Comparison of ENCODE assay signal across 22 mouse cellular contexts in the genomic region with DNA sequence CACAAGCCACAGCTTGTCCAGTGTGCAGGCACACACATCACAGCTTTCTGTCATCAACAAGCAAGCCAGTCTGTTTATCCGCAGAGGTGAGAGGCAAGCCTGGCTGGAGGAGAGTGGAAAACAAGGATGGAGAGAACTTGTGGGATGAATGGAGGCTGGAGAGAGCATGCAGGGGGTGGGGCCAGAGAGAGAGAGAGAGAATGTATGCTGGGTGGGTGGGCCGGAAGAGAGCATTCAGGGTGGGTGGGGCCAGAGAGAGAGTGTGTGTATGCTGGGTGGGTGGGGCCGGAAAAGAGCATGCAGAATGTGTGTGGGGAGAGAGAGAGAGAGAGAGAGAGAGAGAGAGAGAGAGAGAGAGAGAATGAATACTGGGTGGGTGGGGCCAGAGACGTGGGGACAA. TPM values are rescaled to one million over a fixed set of nuclear protein-coding genes. Genes with fewer than 3 reads are reported as not detected.
DNase-seq lines count a peak whose midpoint lies in the region; ATAC-seq and TF ChIP-seq lines count a peak whose summit lies in the region.
"Had no signal": no experiment of that assay in that cellular context is flagged by ENCODE, and none has a peak within 500 bp of the region (broad histone marks: within the 10 kb centered on the region; RNA-seq: fewer than 3 reads in every experiment).

No protein-coding gene starts in this region.

- no peak for TF ChIP-seq POLR2A in heart, adult 2 months (IDR thresholded peaks at IDR 0.05; ENCODE audit: insufficient read depth, low read depth, low read length)
- no peak for TF ChIP-seq POLR2A in kidney, adult 2 months (IDR thresholded peaks at IDR 0.05; ENCODE audit: low read depth, low read length)

- no peaks in the 10 kb centered on the region for H3K79me2 ChIP-seq in heart, adult 2 months (replicated peaks; ENCODE audit: control insufficient read depth, insufficient read depth, low read length)

- no peak for TF ChIP-seq EP300 in heart, adult 2 months (IDR thresholded peaks at IDR 0.05; ENCODE audit: insufficient read depth, low read depth, low read length)

- 68% methylated on average over 4 of the region's 4 CpGs for WGBS in heart, adult 2 months
- WGBS in lung, embryonic 16.5 days: 41% methylated on average over 4 of the region's 4 CpGs
- WGBS in limb, embryonic 10.5 days: 79% methylated on average over 4 of the region's 4 CpGs
- WGBS in kidney, adult 2 months: 77% methylated on average over 4 of the region's 4 CpGs

- no peaks in the 10 kb centered on the region for H3K4me1 ChIP-seq in heart, adult 2 months (ENCODE audit: control insufficient read depth, insufficient read depth, low read length)
- H3K4me1 ChIP-seq in lung, embryonic 16.5 days (replicated peaks; ENCODE audit: control insufficient read depth, insufficient read depth, low read length): no peaks in the 10 kb centered on the region
- H3K4me1 ChIP-seq in limb, embryonic 10.5 days: no peaks in the 10 kb centered on the region
- H3K4me1 ChIP-seq in kidney, adult 2 months (ENCODE audit: control insufficient read depth, insufficient read depth, low read length): no peaks in the 10 kb centered on the region
- H3K4me1 ChIP-seq: forebrain, embryonic 13.5 days; intestine, embryonic 15.5 days; kidney, embryonic 15.5 days had no signal

- no peak overlapping the region for H3K9ac ChIP-seq in heart, adult 2 months (ENCODE audit: low read depth, low read length)
- H3K9ac ChIP-seq in lung, embryonic 16.5 days (ENCODE audit: low read length): no peak overlapping the region
- H3K9ac ChIP-seq: forebrain, embryonic 13.5 days; hindbrain, embryonic 12.5 days; intestine, embryonic 15.5 days; kidney, embryonic 15.5 days had no signal

- DNase-seq in heart, adult 11 months: peak; percentile 58
- no peak for DNase-seq in heart, adult 2 months
- DNase-seq in lung, postnatal 36 days: no peak
- DNase-seq in CD4-positive, CD25-positive, alpha-beta regulatory T cell, adult 2 months (ENCODE audit: low read depth, low spot score): peak; percentile 49
- peak; percentile 27 for DNase-seq in limb, embryonic 10.5 days (ENCODE audit: low spot score)
- no peak for DNase-seq in kidney, adult 2 months
- no peak for DNase-seq in cerebellum, postnatal 36 days
- DNase-seq: adrenal gland, postnatal 36 days; cerebellum, adult 11-12 months; cerebellum, postnatal 14 days; gastrocnemius, postnatal 25 days; midbrain, embryonic 14.5 days; right cerebral cortex, postnatal 4 days; thymus, adult 2 months had no signal

- ATAC-seq in lung, embryonic 16.5 days (ENCODE audit: low read depth): peak; percentile 26; the same call in 1 of the 2 replicates
- ATAC-seq: forebrain, embryonic 13.5 days; intestine, embryonic 15.5 days had no signal

- H3K36me3 ChIP-seq in heart, adult 2 months (ENCODE audit: control insufficient read depth, insufficient read depth, low read length): no peaks in the 10 kb centered on the region
- no peaks in the 10 kb centered on the region for H3K36me3 ChIP-seq in lung, embryonic 16.5 days (ENCODE audit: control insufficient read depth, insufficient read depth, low read length)
- H3K36me3 ChIP-seq in limb, embryonic 10.5 days: no peaks in the 10 kb centered on the region
- no peaks in the 10 kb centered on the region for H3K36me3 ChIP-seq in kidney, adult 2 months (ENCODE audit: control insufficient read depth, insufficient read depth, low read length)
- H3K36me3 ChIP-seq: hindbrain, embryonic 12.5 days; intestine, embryonic 15.5 days; kidney, embryonic 15.5 days had no signal

- H3K9me3 ChIP-seq in lung, embryonic 16.5 days (ENCODE audit: control insufficient read depth, low read length): no peaks in the 10 kb centered on the region
- no peaks in the 10 kb centered on the region for H3K9me3 ChIP-seq in limb, embryonic 10.5 days (replicated peaks)
- H3K9me3 ChIP-seq: intestine, embryonic 15.5 days; kidney, embryonic 15.5 days had no signal

- intact Hi-C loops in heart, adult 2 months (cut with DNase I): no loop called here

- H3K4me2 ChIP-seq in lung, embryonic 16.5 days (ENCODE audit: low read depth, low read length): no peak overlapping the region
- H3K4me2 ChIP-seq: forebrain, embryonic 13.5 days; hindbrain, embryonic 12.5 days; intestine, embryonic 15.5 days; kidney, embryonic 15.5 days had no signal

- H3K27ac ChIP-seq in heart, adult 2 months: no peak overlapping the region
- no peak overlapping the region for H3K27ac ChIP-seq in lung, embryonic 16.5 days (ENCODE audit: low read length)
- no peak overlapping the region for H3K27ac ChIP-seq in limb, embryonic 10.5 days
- H3K27ac ChIP-seq in kidney, adult 2 months (ENCODE audit: insufficient read depth, low read depth, low read length): no peak overlapping the region
- H3K27ac ChIP-seq: forebrain, embryonic 13.5 days; hindbrain, embryonic 12.5 days; intestine, embryonic 15.5 days; kidney, embryonic 15.5 days had no signal

- H3K4me3 ChIP-seq in heart, adult 2 months: no peak overlapping the region
- no peak overlapping the region for H3K4me3 ChIP-seq in lung, embryonic 16.5 days (ENCODE audit: low read length)
- no peak overlapping the region for H3K4me3 ChIP-seq in limb, embryonic 10.5 days
- no peak overlapping the region for H3K4me3 ChIP-seq in kidney, adult 2 months (ENCODE audit: insufficient read depth, low read depth, low read length)
- H3K4me3 ChIP-seq: forebrain, embryonic 13.5 days; hindbrain, embryonic 12.5 days; intestine, embryonic 15.5 days; kidney, embryonic 15.5 days had no signal

- no peaks in the 10 kb centered on the region for H3K27me3 ChIP-seq in heart, adult 2 months (ENCODE audit: control insufficient read depth, insufficient read depth, low read length)
- no peaks in the 10 kb centered on the region for H3K27me3 ChIP-seq in lung, embryonic 16.5 days (ENCODE audit: control insufficient read depth, insufficient read depth, low read depth, low read length)
- no peaks in the 10 kb centered on the region for H3K27me3 ChIP-seq in limb, embryonic 10.5 days (ENCODE audit: low read depth, poor library complexity, severe bottlenecking)
- no peaks in the 10 kb centered on the region for H3K27me3 ChIP-seq in kidney, adult 2 months (replicated peaks; ENCODE audit: control insufficient read depth, insufficient read depth, low read length)
- H3K27me3 ChIP-seq: forebrain, embryonic 13.5 days; hindbrain, embryonic 12.5 days; intestine, embryonic 15.5 days; kidney, embryonic 15.5 days had no signal

- no peak for TF ChIP-seq CTCF in heart, adult 2 months (IDR thresholded peaks at IDR 0.05)
- no peak for TF ChIP-seq CTCF in kidney, adult 2 months (conservative IDR thresholded peaks at IDR 0.05; ENCODE audit: insufficient read depth, insufficient read length, low read depth, low read length)

RNA-seq across cellular contexts. Expression of a gene that starts 14.1 kb away (rescaled TPM):
- under 1 TPM; 0.47 to 0.91 TPM for total RNA-seq in heart, adult 2 months (2021)
- polyA plus RNA-seq in heart, adult 2 months (2012; rRNA removed): 1.2 and 1.8 TPM in 2 replicates
- polyA plus RNA-seq in lung, embryonic 16.5 days (2015; fragmentation: Nextera tagmentation; extraction: Ambion mirVana): 0.55 and 1.8 TPM in 2 replicates
- not detected in 2 replicates for polyA plus RNA-seq in limb, embryonic 10.5 days (2016; fragmentation: Nextera tagmentation; extraction: Ambion mirVana)
- 3.3 and 7.8 TPM in 2 replicates for polyA plus RNA-seq in kidney, adult 2 months (2012; rRNA removed)
- total RNA-seq: layer of hippocampus, postnatal 25 days; left cerebral cortex, postnatal 14 days had no signal
- polyA plus RNA-seq: forebrain, embryonic 13.5 days had no signal

RNA-seq across cellular contexts. Expression of a gene that starts 51.8 kb away (rescaled TPM):
- 10 to 100 TPM; 18.0 to 20.5 TPM for total RNA-seq in heart, adult 2 months (2021)
- polyA plus RNA-seq in heart, adult 2 months (2012; rRNA removed): 12.4 and 35.3 TPM in 2 replicates
- polyA plus RNA-seq in lung, embryonic 16.5 days (2015; fragmentation: Nextera tagmentation; extraction: Ambion mirVana): 0.08 TPM in 1 of 2 replicates, not detected in the other
- not detected in 2 replicates for polyA plus RNA-seq in limb, embryonic 10.5 days (2016; fragmentation: Nextera tagmentation; extraction: Ambion mirVana)
- polyA plus RNA-seq in kidney, adult 2 months (2012; rRNA removed): 648 and 871 TPM in 2 replicates
- total RNA-seq: layer of hippocampus, postnatal 25 days; left cerebral cortex, postnatal 14 days; megakaryocyte progenitor cell, adult 5-6 weeks had no signal
- polyA plus RNA-seq: forebrain, embryonic 13.5 days; hindbrain, embryonic 12.5 days; midbrain, embryonic 14.5 days had no signal

Comparison
In these comparisons a context has a peak if more than half of its experiments do, and no peak if none do; other contexts are left out.
1. DNase-seq: peak in heart, adult 11 months (single experiment), CD4-positive, CD25-positive, alpha-beta regulatory T cell, adult 2 months (single experiment) and limb, embryonic 10.5 days (single experiment); none in heart, adult 2 months (0 of 2), lung, postnatal 36 days (single experiment), kidney, adult 2 months (single experiment) and cerebellum, postnatal 36 days (0 of 2).
2. RNA of a gene that starts 51.8 kb away (polyA plus RNA-seq): 648 to 871 TPM in kidney, adult 2 months and 12.4 to 35.3 TPM in heart, adult 2 months; not detected in limb, embryonic 10.5 days and 0.08 TPM in lung, embryonic 16.5 days; every median in the first group is over 10 times any median in the second.